Mouse (Mus musculus) C2C12 (cell line): ENCODE measurements around the gene Gria4. TPM values are rescaled to one million over a fixed set of nuclear protein-coding genes. Genes with fewer than 3 reads are reported as not detected.

Experiments used
- H3K27me3 ChIP-seq: one replicate; pipeline ENCODE4 v1.6.1; 2011; ENCODE audit not compliant: control insufficient read depth, insufficient read depth, insufficient read length
- H3K36me3 ChIP-seq: one replicate; pipeline ENCODE4 v1.6.1; 2011; ENCODE audit not compliant: control insufficient read depth, insufficient read depth
- H3K4me3 ChIP-seq: one replicate; pipeline ENCODE4 v1.5.1; 2011; ENCODE audit warnings: mild to moderate bottlenecking, control low read depth; ENCODE audit not compliant: poor library complexity, insufficient read depth, severe bottlenecking
- H3K79me2 ChIP-seq: one replicate; pipeline ENCODE4 v1.6.1; 2011; ENCODE audit not compliant: control insufficient read depth, insufficient read depth
- H3K79me3 ChIP-seq: one replicate; pipeline ENCODE4 v1.6.1; 2011; ENCODE audit warnings: low read depth, control low read depth
- H3ac ChIP-seq: one replicate; pipeline ENCODE3; 2011; ENCODE audit warnings: low read depth; ENCODE audit not compliant: control insufficient read depth, insufficient read length
- CEBPB ChIP-seq: IDR thresholded peaks from one replicate; pipeline ENCODE4 v1.6.1; 2011; ENCODE audit warnings: low read depth, mild to moderate bottlenecking, control low read depth, moderate library complexity
- CTCF ChIP-seq: IDR thresholded peaks from one replicate; pipeline ENCODE4 v1.5.1; 2011; ENCODE audit not compliant: control insufficient read depth, insufficient read depth, insufficient read length
- FOSL1 ChIP-seq: IDR thresholded peaks from one replicate; pipeline ENCODE4 v1.8.0; 2011; ENCODE audit warnings: mild to moderate bottlenecking, low read length; ENCODE audit not compliant: poor library complexity, insufficient read depth, severe bottlenecking
- MAX ChIP-seq: IDR thresholded peaks from one replicate; pipeline ENCODE4 v1.6.1; 2011; ENCODE audit warnings: mild to moderate bottlenecking, control low read depth
- MYOD1 ChIP-seq: IDR thresholded peaks from one replicate; pipeline ENCODE4 v1.6.1; 2011; ENCODE audit warnings: low read depth; ENCODE audit not compliant: control insufficient read depth, insufficient read length
- MYOG ChIP-seq: IDR thresholded peaks from one replicate; pipeline ENCODE4 v1.6.1; 2011; ENCODE audit not compliant: control insufficient read depth, insufficient read length; ENCODE audit errors: extremely low read depth
- USF1 ChIP-seq: IDR thresholded peaks from one replicate; pipeline ENCODE4 v1.6.1; 2011; ENCODE audit warnings: low read depth, mild to moderate bottlenecking, control low read depth, moderate library complexity
- polyA plus RNA-seq: library from polyadenylated mRNA; unstranded; fragments of >200 nt; fragmentation: generic; extraction: Trizol; gene quantifications from one replicate; pipeline ENCODE4 v1.2.1, GENCODE M21; 2012; ENCODE audit warnings: missing spikeins

The Gria4 gene
- polyA plus RNA-seq, 1 experiment = not detected

DNA sequence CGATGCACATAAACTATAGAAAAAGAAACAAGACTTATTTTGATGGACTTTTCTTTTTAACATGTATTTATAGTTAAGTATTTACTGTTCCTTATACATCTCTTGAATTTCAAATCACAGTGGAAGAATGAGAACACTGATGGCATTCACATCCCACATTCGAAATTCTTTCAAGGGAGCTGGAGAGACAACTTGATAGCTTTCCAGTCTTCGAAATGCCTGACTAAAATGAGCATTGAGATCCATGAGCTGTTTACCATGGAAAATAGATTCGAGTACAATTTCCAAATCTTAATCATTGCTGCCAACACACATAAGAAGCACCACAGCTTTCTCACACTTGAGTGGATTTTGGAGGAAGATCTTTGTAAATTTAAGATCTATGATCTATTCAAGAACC, 164.1 kb downstream of the Gria4 start:
- Histone ChIP-seq H3K27me3 (no peaks in the 10 kb centered on the region), H3ac (no peak overlapping the region), H3K79me2 (no peaks in the 10 kb centered on the region), H3K36me3 (no peaks in the 10 kb centered on the region), H3K79me3 (no peaks in the 10 kb centered on the region), H3K4me3 (no peak overlapping the region)
- TF ChIP-seq CTCF = no peak

GRCm38 (mm10) chr9:4615286-4615685, 180.7 kb downstream of the Gria4 start:
- H3K27me3 ChIP-seq = no peaks in the 10 kb centered on the region
- no peaks in the 10 kb centered on the region for H3K79me2 ChIP-seq
- TF ChIP-seq CTCF (no peak), MYOG (no peak), USF1 (no peak), MYOD1 (no peak), CEBPB (no peak), MAX (no peak), FOSL1 (no peak)
- no peak overlapping the region for H3K4me3 ChIP-seq
- H3K36me3 ChIP-seq = no peaks in the 10 kb centered on the region
- H3ac ChIP-seq = no peak overlapping the region
- no peaks in the 10 kb centered on the region for H3K79me3 ChIP-seq

DNA sequence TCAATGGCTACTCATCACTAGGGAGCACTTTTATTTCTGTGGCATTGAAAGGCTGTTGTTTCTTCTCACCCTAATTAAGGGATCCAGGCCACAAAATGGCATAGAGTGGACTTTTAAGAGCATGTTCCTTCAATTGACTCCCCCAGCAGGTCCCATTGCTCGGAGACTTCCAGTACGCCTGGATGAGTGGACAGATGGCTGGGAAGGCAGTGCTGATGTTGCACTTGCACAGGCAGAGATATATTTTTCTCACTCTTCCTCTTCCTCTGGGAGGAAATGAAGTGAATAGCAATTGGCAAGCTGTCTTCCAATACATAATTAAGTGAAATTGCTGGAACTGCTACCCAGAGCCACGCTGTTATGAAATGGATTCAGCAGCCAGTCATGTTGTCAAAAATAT, 190.7 kb downstream of the Gria4 start:
- no peak overlapping the region for H3ac ChIP-seq
- no peaks in the 10 kb centered on the region for H3K36me3 ChIP-seq
- H3K27me3 ChIP-seq = no peaks in the 10 kb centered on the region
- H3K4me3 ChIP-seq = no peak overlapping the region
- no peaks in the 10 kb centered on the region for H3K79me2 ChIP-seq
- no peaks in the 10 kb centered on the region for H3K79me3 ChIP-seq
- TF ChIP-seq MAX (no peak), MYOG (no peak), CTCF (no peak), USF1 (no peak), FOSL1 (no peak)

- Histone ChIP-seq H3K36me3 (no peaks in the 10 kb centered on the region), H3K4me3 (no peak overlapping the region), H3K79me2 (no peaks in the 10 kb centered on the region), H3K27me3 (no peaks in the 10 kb centered on the region), H3K79me3 (no peaks in the 10 kb centered on the region), H3ac (no peak overlapping the region)
- TF ChIP-seq USF1 = no peak
Measured at GRCm38 (mm10) chr9:4604236-4604635, 191.8 kb downstream of the Gria4 start.

GRCm38 (mm10) chr9:4601788-4602187, 194.2 kb downstream of the Gria4 start:
- Histone ChIP-seq H3K4me3 (no peak overlapping the region), H3K36me3 (no peaks in the 10 kb centered on the region), H3K27me3 (no peaks in the 10 kb centered on the region), H3K79me3 (no peaks in the 10 kb centered on the region), H3K79me2 (no peaks in the 10 kb centered on the region), H3ac (no peak overlapping the region)
- TF ChIP-seq CEBPB = no peak
- TF ChIP-seq CTCF = no peak
- TF ChIP-seq MYOD1 = no peak
- TF ChIP-seq MAX = no peak
- TF ChIP-seq MYOG = no peak
- TF ChIP-seq FOSL1 = no peak
- TF ChIP-seq USF1 = no peak

DNA sequence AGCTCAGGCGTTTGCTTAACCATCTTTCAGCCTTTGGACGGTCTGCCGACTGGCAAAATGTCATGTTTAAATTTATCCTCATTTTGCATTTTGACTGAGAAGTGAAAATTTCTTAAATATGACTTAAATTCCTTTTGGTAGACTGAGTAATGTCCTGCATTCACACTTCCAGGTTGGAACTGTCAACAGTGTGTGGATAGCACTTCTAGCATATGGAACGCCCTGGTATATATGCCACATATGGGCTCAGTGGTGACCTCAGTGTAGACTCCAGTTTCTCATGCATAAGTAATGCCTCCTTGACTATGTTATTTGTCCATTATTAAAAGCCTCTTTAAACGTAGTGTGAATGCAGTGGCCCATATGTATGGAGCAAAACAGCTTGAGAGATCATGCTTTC, 222.4 kb downstream of the Gria4 start:
- TF ChIP-seq CEBPB = no peak
- no peak for TF ChIP-seq MYOD1
- TF ChIP-seq FOSL1 = no peak
- no peak for TF ChIP-seq MAX
- Histone ChIP-seq H3K27me3 (no peaks in the 10 kb centered on the region), H3ac (no peak overlapping the region), H3K4me3 (no peak overlapping the region), H3K36me3 (no peaks in the 10 kb centered on the region), H3K79me2 (no peaks in the 10 kb centered on the region), H3K79me3 (no peaks in the 10 kb centered on the region)

DNA sequence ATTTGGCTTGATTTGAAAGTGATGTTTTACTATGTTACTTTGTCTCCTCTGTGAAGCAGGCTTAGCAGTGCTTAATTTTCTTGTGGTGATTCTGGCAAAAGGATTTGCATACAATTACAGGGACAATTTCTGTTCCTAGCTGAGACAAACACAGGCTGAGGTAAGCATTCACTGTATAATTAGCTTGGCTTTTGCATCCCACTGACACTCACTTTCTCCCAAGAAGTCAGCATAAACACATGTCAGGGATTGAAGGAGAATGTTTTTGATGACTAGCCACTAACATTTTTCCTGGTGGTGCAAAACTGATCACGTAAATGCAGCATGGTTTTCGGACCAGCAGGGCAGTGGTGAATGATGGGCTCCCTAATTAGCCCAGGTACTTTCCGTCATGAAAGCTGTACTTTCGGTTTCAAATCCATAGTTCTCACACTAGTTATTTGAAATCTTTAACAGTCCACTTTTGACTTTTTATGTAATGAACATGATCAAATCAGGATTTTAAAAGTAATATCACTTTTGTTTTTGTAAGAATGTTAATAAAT, 240.5 kb downstream of the Gria4 start:
- Histone ChIP-seq H3K79me3 (no peaks in the 10 kb centered on the region), H3K79me2 (no peaks in the 10 kb centered on the region), H3K27me3 (no peaks in the 10 kb centered on the region), H3K36me3 (no peaks in the 10 kb centered on the region), H3K4me3 (no peak overlapping the region), H3ac (no peak overlapping the region)
- TF ChIP-seq CTCF (no peak), MYOG (no peak), MAX (no peak), CEBPB (no peak), FOSL1 (no peak), USF1 (no peak), MYOD1 (no peak)
